Mouse (Mus musculus): ENCODE data around the gene Rgp1. TPM values are rescaled to one million over a fixed set of nuclear protein-coding genes. Genes with fewer than 3 reads are reported as not detected.

The Rgp1 gene
- polyA plus RNA-seq, 1 experiment, result 27.9 TPM

DNA sequence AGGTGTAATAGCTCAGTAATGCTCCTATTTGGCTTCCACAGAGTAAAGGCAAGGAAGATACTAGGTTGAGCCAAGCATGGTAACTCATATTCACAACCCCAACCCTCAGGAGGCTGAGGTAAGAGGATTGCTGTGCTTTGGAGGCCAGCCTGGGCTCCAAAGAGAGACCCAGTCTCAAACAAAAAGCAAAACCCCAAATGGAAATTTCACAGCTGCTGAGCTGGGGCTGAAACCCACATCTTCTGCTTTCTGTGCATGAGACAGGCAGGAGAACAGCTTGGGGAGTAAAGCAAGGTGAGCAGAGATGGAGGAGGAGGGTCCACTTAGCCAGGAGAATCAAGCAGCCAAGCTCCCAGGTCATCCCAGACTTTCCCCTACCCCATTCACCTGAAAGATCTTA is 24.6 kb upstream of the Rgp1 start:
- Histone ChIP-seq H3K9ac (ENCODE audit: low read depth, poor library complexity, severe bottlenecking) (no peak overlapping the region), H3K4me3 (ENCODE audit: low read depth, low read length) (no peak overlapping the region), H3K4me1 (ENCODE audit: control insufficient read depth, insufficient read depth, low read length) (peaks cover 10% of the 10 kb centered on the region), H3K36me3 (ENCODE audit: control insufficient read depth, insufficient read depth, low read length, poor library complexity, severe bottlenecking) (peaks cover 57% of the 10 kb centered on the region), H3K27me3 (ENCODE audit: control insufficient read depth, insufficient read depth, low read length, poor library complexity, severe bottlenecking) (no peaks in the 10 kb centered on the region), H3K27ac (ENCODE audit: insufficient read depth, low read length) (no peak overlapping the region), H3K9me3 (replicated peaks; ENCODE audit: control insufficient read depth, insufficient read depth, low read length, poor library complexity, severe bottlenecking) (no peaks in the 10 kb centered on the region)
- TF ChIP-seq EP300 (IDR thresholded peaks at IDR 0.05; ENCODE audit: insufficient read depth, low read depth, low read length), result no peak
- no peak for TF ChIP-seq CTCF (IDR thresholded peaks at IDR 0.05; ENCODE audit: low read depth, low read length)
- TF ChIP-seq POLR2A (IDR thresholded peaks at IDR 0.05; ENCODE audit: insufficient read depth, low read length), result no peak

DNA sequence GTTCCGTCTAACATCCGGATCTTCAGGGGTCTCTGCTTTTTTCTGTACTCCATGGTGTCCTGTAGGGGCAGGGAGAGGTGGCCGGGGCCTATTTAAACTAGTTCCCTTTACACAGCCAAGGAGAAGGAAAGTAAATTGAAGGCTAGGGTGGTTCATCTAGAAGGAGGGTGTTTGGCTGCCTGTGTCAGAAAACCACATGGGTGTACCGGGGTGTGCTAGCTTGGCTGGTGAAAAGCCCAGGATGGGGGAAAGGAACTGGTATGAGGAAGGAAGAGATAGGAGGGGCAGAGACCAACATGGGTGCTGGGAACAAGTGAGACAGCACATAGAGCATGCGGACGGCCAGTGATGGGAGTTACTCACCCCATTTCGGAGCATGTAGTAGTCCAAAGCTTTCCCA is 22.6 kb upstream of the Rgp1 start:
- no peak overlapping the region for H3K9ac ChIP-seq (ENCODE audit: low read depth, poor library complexity, severe bottlenecking)
- H3K36me3 ChIP-seq (ENCODE audit: control insufficient read depth, insufficient read depth, low read length, poor library complexity, severe bottlenecking), result peaks cover 41% of the 10 kb centered on the region
- H3K9me3 ChIP-seq (replicated peaks; ENCODE audit: control insufficient read depth, insufficient read depth, low read length, poor library complexity, severe bottlenecking), result no peaks in the 10 kb centered on the region
- no peak overlapping the region for H3K4me3 ChIP-seq (ENCODE audit: low read depth, low read length)
- peaks cover 12% of the 10 kb centered on the region for H3K4me1 ChIP-seq (ENCODE audit: control insufficient read depth, insufficient read depth, low read length)
- H3K27ac ChIP-seq (ENCODE audit: insufficient read depth, low read length), result no peak overlapping the region
- H3K27me3 ChIP-seq (ENCODE audit: control insufficient read depth, insufficient read depth, low read length, poor library complexity, severe bottlenecking), result no peaks in the 10 kb centered on the region
- TF ChIP-seq EP300 (IDR thresholded peaks at IDR 0.05; ENCODE audit: insufficient read depth, low read depth, low read length) (no peak), POLR2A (IDR thresholded peaks at IDR 0.05; ENCODE audit: insufficient read depth, low read length) (no peak), CTCF (IDR thresholded peaks at IDR 0.05; ENCODE audit: low read depth, low read length) (no peak)

DNA sequence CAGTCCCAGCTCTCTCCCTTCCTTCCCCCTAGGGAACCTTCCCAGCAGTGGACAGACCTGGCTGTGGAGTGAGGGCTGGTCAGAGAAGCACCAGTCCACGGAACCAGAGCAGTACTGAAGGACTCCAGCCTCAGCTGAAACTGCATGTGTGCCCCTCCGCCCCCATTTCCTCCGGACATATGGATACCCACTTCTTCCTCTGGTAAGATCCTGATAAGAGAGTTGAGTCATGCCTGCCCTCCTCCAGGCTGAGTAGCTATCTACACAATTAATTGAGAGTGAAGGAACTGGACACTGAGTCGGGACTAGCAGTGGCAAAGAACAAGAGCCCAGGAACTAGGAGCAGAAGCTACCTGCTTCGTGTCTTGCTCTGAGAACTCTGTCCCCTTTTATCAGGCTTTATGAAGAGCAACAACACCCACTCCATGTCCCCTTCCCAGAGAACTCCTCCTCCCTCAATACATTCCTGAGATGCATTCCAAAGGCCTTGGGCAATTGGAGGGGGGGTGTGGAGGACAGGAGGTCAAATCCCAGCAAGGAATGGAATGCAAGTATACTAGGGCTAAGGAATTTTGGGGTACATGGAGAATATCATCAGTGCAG is 20.4 kb upstream of the Rgp1 start:
- H3K36me3 ChIP-seq (ENCODE audit: control insufficient read depth, insufficient read depth, low read length, poor library complexity, severe bottlenecking), result peaks cover 28% of the 10 kb centered on the region
- H3K4me3 ChIP-seq (ENCODE audit: low read depth, low read length), result peak overlapping the region; percentile 32

DNA sequence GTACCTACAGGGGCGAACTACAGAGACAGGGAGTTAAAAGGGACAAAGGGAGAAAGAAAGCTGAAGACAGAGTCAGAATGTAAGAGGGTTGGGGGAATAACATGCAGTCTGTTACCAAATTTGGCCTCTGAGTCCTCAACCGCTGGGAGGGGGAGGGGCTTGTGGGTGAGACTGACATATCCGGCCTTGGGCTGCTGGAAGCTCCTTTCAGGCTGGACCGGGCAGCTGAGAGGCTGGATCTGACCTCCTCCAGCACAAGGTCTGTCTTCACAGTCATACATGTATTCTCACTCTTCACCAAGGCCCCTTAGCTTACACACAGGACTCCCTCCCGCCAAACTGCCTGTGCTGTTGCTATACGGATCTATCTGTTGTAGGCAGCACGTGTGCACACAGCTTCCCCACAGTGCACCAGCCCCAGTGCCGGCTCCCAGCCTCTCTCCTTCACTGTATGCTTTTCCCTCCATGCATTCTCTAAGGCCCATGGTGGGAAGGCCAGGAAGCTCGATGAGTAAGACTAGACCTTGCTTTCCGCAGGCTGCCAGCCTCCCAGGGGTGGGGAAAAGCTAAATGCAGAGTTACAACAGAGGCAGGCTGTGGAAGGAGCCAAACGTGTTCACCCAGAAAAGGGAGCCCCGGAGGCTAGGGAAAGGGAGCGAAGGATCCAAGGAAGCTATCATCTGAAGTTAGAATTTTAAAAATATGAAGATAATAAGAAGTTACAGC is 19.7 kb upstream of the Rgp1 start:
- H3K36me3 ChIP-seq (ENCODE audit: control insufficient read depth, insufficient read depth, low read length, poor library complexity, severe bottlenecking), result peaks cover 22% of the 10 kb centered on the region
- H3K27ac ChIP-seq (ENCODE audit: insufficient read depth, low read length), result peak overlapping the region; percentile 83
- H3K4me3 ChIP-seq (ENCODE audit: low read depth, low read length), result peak overlapping the region; percentile 49
- peak overlapping the region; percentile 6; the same call in 1 of the 2 replicates for H3K9ac ChIP-seq (ENCODE audit: low read depth, poor library complexity, severe bottlenecking)
- H3K27me3 ChIP-seq (ENCODE audit: control insufficient read depth, insufficient read depth, low read length, poor library complexity, severe bottlenecking), result no peaks in the 10 kb centered on the region
- TF ChIP-seq CTCF (IDR thresholded peaks at IDR 0.05; ENCODE audit: low read depth, low read length), result no peak
- no peak for TF ChIP-seq POLR2A (IDR thresholded peaks at IDR 0.05; ENCODE audit: insufficient read depth, low read length)
- TF ChIP-seq EP300 (IDR thresholded peaks at IDR 0.05; ENCODE audit: insufficient read depth, low read depth, low read length), result peak; percentile 37; the same call in 1 of the 2 replicates
- H3K4me1 ChIP-seq (ENCODE audit: control insufficient read depth, insufficient read depth, low read length), result peaks cover 12% of the 10 kb centered on the region
- no peaks in the 10 kb centered on the region for H3K9me3 ChIP-seq (replicated peaks; ENCODE audit: control insufficient read depth, insufficient read depth, low read length, poor library complexity, severe bottlenecking)

More for the DNA sequence above, 20.4 kb upstream of the Rgp1 start:
- TF ChIP-seq CTCF (IDR thresholded peaks at IDR 0.05; ENCODE audit: low read depth, low read length) (no peak), POLR2A (IDR thresholded peaks at IDR 0.05; ENCODE audit: insufficient read depth, low read length) (no peak), EP300 (IDR thresholded peaks at IDR 0.05; ENCODE audit: insufficient read depth, low read depth, low read length) (no peak)
- Histone ChIP-seq H3K4me1 (ENCODE audit: control insufficient read depth, insufficient read depth, low read length) (peaks cover 12% of the 10 kb centered on the region), H3K27me3 (ENCODE audit: control insufficient read depth, insufficient read depth, low read length, poor library complexity, severe bottlenecking) (no peaks in the 10 kb centered on the region), H3K27ac (ENCODE audit: insufficient read depth, low read length) (peak overlapping the region; percentile 83), H3K9me3 (replicated peaks; ENCODE audit: control insufficient read depth, insufficient read depth, low read length, poor library complexity, severe bottlenecking) (no peaks in the 10 kb centered on the region), H3K9ac (ENCODE audit: low read depth, poor library complexity, severe bottlenecking) (peak overlapping the region; percentile 42)

DNA sequence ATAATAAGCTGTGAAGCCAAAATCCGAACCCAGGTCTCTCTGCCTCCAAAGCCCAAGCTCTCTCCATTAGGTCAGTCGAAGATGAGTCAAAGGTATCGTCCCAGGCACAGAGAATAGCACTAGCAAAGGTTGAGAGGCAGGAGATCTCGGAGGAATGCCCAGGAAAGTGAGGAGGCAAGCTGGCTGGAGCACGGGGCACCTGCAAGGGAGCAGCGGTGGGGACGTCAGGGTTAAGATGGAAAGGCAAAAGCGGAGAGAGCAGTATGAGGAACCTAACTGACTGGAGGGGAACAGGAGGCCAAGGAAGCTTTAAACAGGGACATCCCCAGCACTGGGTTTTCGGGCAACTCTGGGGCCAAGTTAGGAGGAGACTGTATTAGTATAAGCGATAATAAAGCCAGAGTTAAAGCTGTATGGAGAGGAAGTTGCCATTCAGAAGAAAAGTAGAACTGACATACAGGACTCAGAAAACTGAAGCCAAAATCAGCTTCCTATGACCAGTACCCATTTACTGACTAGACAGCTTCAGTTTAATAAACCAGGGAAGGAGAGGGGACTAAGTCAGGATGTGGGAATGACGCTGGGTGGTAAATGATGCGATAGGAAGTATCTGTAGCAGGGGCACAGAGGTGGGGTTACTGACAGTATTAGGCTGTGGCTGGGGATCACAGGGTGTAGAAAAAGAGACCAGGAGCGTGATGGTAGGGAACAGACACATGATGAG is 18.8 kb upstream of the Rgp1 start:
- no peaks in the 10 kb centered on the region for H3K27me3 ChIP-seq (ENCODE audit: control insufficient read depth, insufficient read depth, low read length, poor library complexity, severe bottlenecking)
- peaks cover 15% of the 10 kb centered on the region for H3K36me3 ChIP-seq (ENCODE audit: control insufficient read depth, insufficient read depth, low read length, poor library complexity, severe bottlenecking)
- 0 out of 2 replicates have a peak overlapping the region, but pooled peaks have one; percentile 14 for H3K27ac ChIP-seq (ENCODE audit: insufficient read depth, low read length)
- no peaks in the 10 kb centered on the region for H3K9me3 ChIP-seq (replicated peaks; ENCODE audit: control insufficient read depth, insufficient read depth, low read length, poor library complexity, severe bottlenecking)
- H3K4me3 ChIP-seq (ENCODE audit: low read depth, low read length), result no peak overlapping the region
- H3K9ac ChIP-seq (ENCODE audit: low read depth, poor library complexity, severe bottlenecking), result 0 out of 2 replicates have a peak overlapping the region, but pooled peaks have one; percentile 12
- H3K4me1 ChIP-seq (ENCODE audit: control insufficient read depth, insufficient read depth, low read length), result peaks cover 12% of the 10 kb centered on the region
- TF ChIP-seq CTCF (IDR thresholded peaks at IDR 0.05; ENCODE audit: low read depth, low read length) (no peak), POLR2A (IDR thresholded peaks at IDR 0.05; ENCODE audit: insufficient read depth, low read length) (no peak), EP300 (IDR thresholded peaks at IDR 0.05; ENCODE audit: insufficient read depth, low read depth, low read length) (no peak)

All from ES-Bruce4 (cell line).